Mouse (Mus musculus): ENCODE measurements around the gene Pdilt.

GRCm38 (mm10) chr7:119484154-119484553 is 39.1 kb downstream of the Pdilt start:
- TF ChIP-seq CTCF (IDR thresholded peaks at IDR 0.05; ENCODE audit: low read depth, low read length): no peak
- no peak for TF ChIP-seq GATA1 (IDR thresholded peaks at IDR 0.05; ENCODE audit: borderline replicate concordance, low read length)
